Mouse (Mus musculus) embryonic facial prominence, embryonic 11.5 days (tissue): ENCODE measurements around the gene Per1. TPM values are rescaled to one million over a fixed set of nuclear protein-coding genes. Genes with fewer than 3 reads are reported as not detected.

Source experiments
- ATAC-seq: fragments of 200-750 bp; cut with Nextera tagmentation; replicated peaks from 2 replicates; pipeline ENCODE4 v1.8.0; 2017; ENCODE audit warnings: low read depth; ENCODE audit not compliant: insufficient number of reproducible peaks, low FRiP score, low TSS enrichment
- DNase-seq: peaks from one replicate; pipeline ENCODE4 v3.0.0-alpha.2; 2015; ENCODE audit warnings: low spot score
- H3K27ac ChIP-seq: fragments of 300-500 bp; sonication (generic); replicated peaks from 2 replicates; pipeline ENCODE4 v1.5.1; 2014; ENCODE audit warnings: mild to moderate bottlenecking, low read depth, low read length, control low read depth
- H3K27me3 ChIP-seq: fragments of 300-500 bp; sonication (generic); 2 replicates; pipeline ENCODE4 v1.6.1; 2014; ENCODE audit warnings: mild to moderate bottlenecking, low read length, moderate library complexity, mixed read lengths; ENCODE audit not compliant: control insufficient read depth, insufficient read depth
- H3K36me3 ChIP-seq: fragments of 300-500 bp; sonication (generic); replicated peaks from 2 replicates; pipeline ENCODE4 v1.6.1; 2014; ENCODE audit warnings: low read depth, mild to moderate bottlenecking, low read length, moderate library complexity, mixed read lengths; ENCODE audit not compliant: control insufficient read depth, insufficient read depth
- H3K4me1 ChIP-seq: fragments of 300-500 bp; sonication (generic); 2 replicates; pipeline ENCODE4 v1.6.1; 2014; ENCODE audit warnings: low read length, mixed read lengths; ENCODE audit not compliant: control insufficient read depth, insufficient read depth
- H3K4me2 ChIP-seq: fragments of 300-500 bp; sonication (generic); 2 replicates; pipeline ENCODE4 v1.6.1; 2014; ENCODE audit warnings: low read depth, mild to moderate bottlenecking, control low read depth, low read length, moderate library complexity
- H3K4me3 ChIP-seq: fragments of 300-500 bp; sonication (generic); 2 replicates; pipeline ENCODE4 v1.5.1; 2014; ENCODE audit warnings: low read depth, low read length, control low read depth
- H3K9ac ChIP-seq: fragments of 300-500 bp; sonication (generic); replicated peaks from 2 replicates; pipeline ENCODE4 v1.6.1; 2014; ENCODE audit warnings: mild to moderate bottlenecking, control low read depth, low read length
- H3K9me3 ChIP-seq: fragments of 300-500 bp; sonication (generic); replicated peaks from 2 replicates; pipeline ENCODE4 v1.6.1; 2016; ENCODE audit warnings: mild to moderate bottlenecking, low read length, inconsistent platforms, mixed read lengths; ENCODE audit not compliant: control insufficient read depth
- WGBS: fragments of 180-500 bp; shearing (Covaris S2); extraction: QIAGEN DNeasy Blood & Tissue Kit; methylation state at CpG from one replicate; pipeline ENCODE4 v1.1.7; 2014; 5-methylcytosine and 5-hydroxymethylcytosine counted together
- polyA plus RNA-seq: library from polyadenylated mRNA; unstranded; fragments of >200 nt; fragmentation: Nextera tagmentation; extraction: Ambion mirVana; gene quantifications from 2 replicates; pipeline ENCODE4 v1.2.1, GENCODE M21; 2014

Gene Per1
- polyA plus RNA-seq, 1 experiment from 2014 or later = 5.5 TPM

DNA sequence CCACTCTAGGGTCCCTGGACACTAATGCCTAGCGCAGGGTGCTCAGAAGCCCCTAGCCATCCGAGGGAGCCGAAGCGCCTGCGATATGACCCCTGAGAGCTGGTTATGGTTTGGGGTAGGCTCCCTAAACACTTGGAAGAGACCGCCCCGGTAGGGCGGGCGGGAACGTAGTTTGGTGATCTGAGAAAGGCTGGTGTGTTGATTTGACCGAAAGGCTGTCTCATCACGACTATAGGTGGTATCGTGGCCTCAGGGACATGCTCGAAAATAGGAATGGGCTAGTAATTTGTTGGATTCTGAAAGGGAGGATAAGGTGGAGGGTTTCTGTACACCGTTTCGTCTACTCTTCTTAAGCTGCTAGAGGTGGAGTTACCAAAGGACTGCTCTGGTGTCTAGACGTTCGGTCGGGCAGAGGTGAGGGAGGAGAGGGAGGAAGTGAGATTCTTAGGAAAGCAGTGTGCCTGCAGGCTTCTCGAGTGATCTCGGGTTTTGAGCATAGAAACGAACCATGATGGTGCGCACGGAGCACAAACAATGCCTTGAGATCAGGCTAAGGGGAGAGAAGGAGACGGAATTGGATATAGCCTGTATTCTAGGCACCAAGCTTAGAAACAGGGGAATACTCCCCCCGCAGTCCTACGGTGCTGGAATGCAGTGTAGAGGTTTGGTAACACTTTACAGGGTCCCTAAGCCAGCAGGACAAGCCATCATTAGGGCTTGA, 654 bp downstream of the Per1 start:
- WGBS = 2% methylated on average over 27 of the region's 27 CpGs
- Histone ChIP-seq H3K9ac (peak overlapping the region; percentile 62), H3K4me3 (peak overlapping the region; percentile 50), H3K27ac (no peak overlapping the region), H3K4me1 (peaks cover 19% of the 10 kb centered on the region), H3K27me3 (no peaks in the 10 kb centered on the region), H3K36me3 (no peaks in the 10 kb centered on the region), H3K4me2 (peak overlapping the region; percentile 91), H3K9me3 (no peaks in the 10 kb centered on the region)
- no peak for DNase-seq
- no peak for ATAC-seq

DNA sequence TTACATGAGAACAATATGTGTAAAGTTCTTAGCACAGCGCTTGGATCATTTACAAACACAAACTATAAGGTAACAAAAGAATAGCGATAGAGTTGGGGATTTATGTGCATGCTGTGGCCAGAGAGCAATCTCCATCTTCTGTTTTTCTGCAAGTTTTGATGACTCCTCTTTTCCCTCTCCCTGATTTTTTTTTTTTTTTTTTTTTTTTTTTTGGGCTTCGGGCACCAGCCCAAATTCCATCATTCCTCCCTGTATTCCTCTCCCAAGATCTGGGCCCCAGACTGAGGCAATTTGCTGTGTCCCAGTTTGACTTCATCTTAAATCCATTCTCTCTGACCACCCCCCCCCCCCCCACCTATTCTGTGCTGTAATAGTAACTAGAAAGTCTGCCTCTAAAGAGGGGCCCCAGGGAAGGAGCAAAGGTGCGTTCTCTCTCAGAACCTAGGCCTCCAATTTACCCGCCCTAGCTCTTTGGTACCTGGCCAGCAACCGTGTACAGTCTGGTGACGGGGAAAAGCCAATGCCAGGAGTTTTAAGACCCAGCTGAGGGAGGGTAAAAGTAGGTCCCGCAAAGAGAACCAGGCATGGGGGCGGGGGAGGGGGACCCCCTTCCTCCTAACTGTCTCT, 1.5 kb downstream of the Per1 start:
- DNase-seq (no peak), ATAC-seq (no peak)
- Histone ChIP-seq H3K27ac (no peak overlapping the region), H3K27me3 (no peaks in the 10 kb centered on the region), H3K4me3 (peak overlapping the region; percentile 50), H3K4me2 (peak overlapping the region; percentile 91), H3K36me3 (no peaks in the 10 kb centered on the region), H3K9me3 (no peaks in the 10 kb centered on the region), H3K4me1 (peaks cover 19% of the 10 kb centered on the region), H3K9ac (peak overlapping the region; percentile 62)
- 16% methylated on average over 9 of the region's 9 CpGs for WGBS

DNA sequence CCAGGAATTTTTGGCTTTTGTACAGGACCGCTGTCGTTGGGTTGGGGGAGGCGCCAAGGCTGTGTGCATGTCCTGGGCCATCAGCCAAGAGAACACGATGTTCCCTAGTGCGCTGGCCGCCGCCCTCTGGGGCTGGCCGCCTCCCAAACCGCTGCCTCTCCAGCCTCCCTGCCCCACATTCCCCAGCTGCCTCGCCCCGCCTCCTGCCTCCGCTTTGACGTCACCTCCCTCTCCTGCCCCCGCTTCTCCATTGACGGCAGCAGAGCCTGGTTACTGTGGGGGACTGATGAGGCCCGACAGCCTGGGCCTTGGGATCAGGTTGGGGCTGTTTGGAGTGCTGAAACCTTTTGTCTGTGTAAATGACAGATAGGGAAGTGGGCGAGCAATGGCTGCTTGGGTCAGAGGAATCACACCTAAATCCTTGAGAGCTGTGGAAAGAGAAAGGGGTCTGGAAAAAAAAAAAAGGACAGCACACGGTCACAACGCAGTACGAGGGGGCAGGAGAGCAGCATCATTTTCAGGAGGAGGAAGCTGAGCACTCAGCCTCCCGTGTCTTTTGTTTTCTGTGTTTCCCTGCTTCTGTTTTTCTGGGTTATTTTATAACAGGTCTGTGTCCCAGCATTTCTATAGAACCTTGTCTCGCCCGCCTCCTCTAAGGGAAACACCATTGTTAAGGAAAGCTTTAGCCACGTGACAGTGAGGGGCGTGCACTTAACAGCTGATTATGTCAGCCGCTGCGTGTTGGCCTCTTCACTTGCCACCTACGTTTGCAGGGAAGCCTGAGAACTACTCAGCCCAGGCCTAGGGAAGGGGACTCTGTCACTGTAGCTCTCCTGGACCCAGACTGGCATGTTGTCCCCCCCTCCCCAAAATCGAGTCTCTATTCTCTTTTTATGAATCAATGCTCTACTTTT, 2.2 kb downstream of the Per1 start:
- H3K4me2 ChIP-seq = peak overlapping the region; percentile 91
- ATAC-seq (no peak), DNase-seq (peak; percentile 83)
- H3K9ac ChIP-seq = peak overlapping the region; percentile 4
- WGBS = 2% methylated on average over 29 of the region's 29 CpGs
- peaks cover 19% of the 10 kb centered on the region for H3K4me1 ChIP-seq
- H3K4me3 ChIP-seq = peak overlapping the region; percentile 27
- no peaks in the 10 kb centered on the region for H3K27me3 ChIP-seq
- H3K9me3 ChIP-seq = no peaks in the 10 kb centered on the region
- no peaks in the 10 kb centered on the region for H3K36me3 ChIP-seq
- H3K27ac ChIP-seq = no peak overlapping the region; the same call in 1 of the 2 replicates

DNA sequence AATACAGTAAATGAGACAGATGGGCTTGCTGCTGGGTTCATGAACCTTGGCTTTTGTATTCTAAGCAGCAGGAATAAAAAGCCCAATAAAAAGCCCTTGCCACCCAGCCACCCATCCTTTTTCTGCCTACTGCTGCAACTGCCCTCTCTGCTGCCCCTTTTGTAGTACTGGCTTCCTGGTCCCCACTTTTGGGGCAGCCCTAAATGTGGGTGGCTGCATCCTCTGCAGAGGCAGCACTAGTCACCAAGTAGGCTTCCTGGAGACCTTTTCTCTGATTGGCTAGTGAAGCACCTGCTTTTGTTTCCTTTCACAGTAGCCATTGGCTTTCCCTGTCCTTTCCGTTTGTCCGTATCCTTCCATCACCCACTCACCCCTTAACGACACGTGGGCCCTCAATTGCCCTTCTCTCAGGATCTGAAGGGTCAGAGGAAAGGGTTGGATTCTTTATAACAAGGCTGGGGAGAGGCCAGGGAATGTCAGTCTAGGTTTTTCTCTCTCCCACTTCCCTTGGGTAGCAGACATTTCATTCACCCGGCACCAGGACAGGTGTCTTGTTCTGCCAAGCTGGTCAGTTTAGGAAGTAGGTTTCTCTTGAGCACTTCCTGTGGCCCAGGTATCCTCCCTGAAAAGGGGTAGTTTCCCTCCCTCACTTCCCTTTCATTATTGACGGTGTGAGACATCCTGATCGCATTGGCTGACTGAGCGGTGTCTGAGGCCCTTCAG, 3.2 kb downstream of the Per1 start:
- Histone ChIP-seq H3K4me1 (peaks cover 19% of the 10 kb centered on the region), H3K4me3 (peak overlapping the region; percentile 47), H3K36me3 (peaks cover 3% of the 10 kb centered on the region), H3K27ac (0 out of 2 replicates have a peak overlapping the region, but pooled peaks have one; percentile 8), H3K9ac (no peak overlapping the region), H3K4me2 (peak overlapping the region; percentile 73), H3K27me3 (no peaks in the 10 kb centered on the region), H3K9me3 (no peaks in the 10 kb centered on the region)
- DNase-seq (no peak), ATAC-seq (no peak)
- WGBS = 19% methylated on average over 8 of the region's 8 CpGs

DNA sequence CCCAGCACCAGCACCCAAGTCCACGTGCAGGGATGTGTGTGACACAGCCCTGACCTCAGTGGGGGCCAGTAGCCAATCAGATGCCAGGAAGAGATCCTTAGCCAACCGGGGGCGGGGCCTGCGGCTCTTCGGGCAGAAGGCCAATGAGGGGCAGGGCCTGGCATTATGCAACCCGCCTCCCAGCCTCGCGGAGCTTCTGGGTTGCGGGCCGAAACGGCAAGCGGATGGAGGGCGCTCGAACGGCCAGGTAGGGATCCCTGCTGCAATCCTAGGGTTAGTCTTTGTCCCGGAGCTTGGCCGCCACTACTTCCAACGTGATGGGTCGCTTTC, 3.7 kb downstream of the Per1 start:
- Histone ChIP-seq H3K9me3 (no peaks in the 10 kb centered on the region), H3K4me1 (peaks cover 19% of the 10 kb centered on the region), H3K27ac (no peak overlapping the region), H3K9ac (peak overlapping the region; percentile 39), H3K4me2 (peak overlapping the region; percentile 73), H3K36me3 (peaks cover 3% of the 10 kb centered on the region), H3K4me3 (peak overlapping the region; percentile 47), H3K27me3 (no peaks in the 10 kb centered on the region)
- ATAC-seq (peak; percentile 15; the same call in 1 of the 2 replicates), DNase-seq (peak; percentile 95)
- WGBS = 0% methylated on average over 19 of the region's 19 CpGs

DNA sequence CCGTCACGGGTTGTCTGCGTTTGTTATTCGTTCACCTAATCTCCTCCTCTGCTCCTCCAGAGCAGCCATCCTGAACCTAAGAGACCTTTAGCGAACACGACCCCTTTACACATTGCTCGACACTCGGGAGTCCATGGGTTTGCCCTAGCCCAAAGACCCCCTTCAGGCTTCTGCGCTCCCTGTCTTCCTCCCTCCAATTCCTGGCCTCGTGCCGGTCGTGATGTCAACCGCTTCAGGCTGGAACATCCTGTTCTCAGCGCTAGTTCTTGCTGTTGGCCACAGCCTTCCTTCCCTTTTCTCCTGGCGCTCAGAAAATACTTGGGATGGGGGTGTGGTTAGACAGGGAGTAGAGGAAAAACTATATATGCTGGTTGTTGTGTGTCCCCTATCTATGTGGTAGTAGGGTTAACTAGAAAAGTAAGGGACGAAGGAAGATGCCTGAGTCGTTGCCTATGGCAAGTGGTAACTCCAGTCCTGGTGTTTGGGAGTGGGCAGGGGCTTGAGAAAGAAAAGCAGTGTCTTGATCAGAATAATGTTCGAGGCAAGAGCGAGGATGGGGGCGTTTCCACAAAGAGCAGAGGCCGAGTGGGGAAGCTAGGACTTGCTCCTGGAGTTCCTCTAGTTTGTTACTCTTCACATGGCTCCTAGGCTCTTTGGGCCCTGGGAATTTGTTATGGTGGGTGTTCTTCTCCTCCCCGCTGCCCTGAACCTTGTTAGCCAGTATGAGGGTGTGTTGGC, 4.3 kb downstream of the Per1 start:
- Histone ChIP-seq H3K4me1 (peaks cover 19% of the 10 kb centered on the region), H3K9me3 (no peaks in the 10 kb centered on the region), H3K27ac (peak overlapping the region; percentile 5; the same call in 1 of the 2 replicates), H3K36me3 (peaks cover 3% of the 10 kb centered on the region), H3K9ac (peak overlapping the region; percentile 39), H3K27me3 (no peaks in the 10 kb centered on the region), H3K4me3 (peak overlapping the region; percentile 47), H3K4me2 (peak overlapping the region; percentile 73)
- DNase-seq (peak; percentile 30), ATAC-seq (no peak)
- under 1% methylated on average over 22 of the region's 22 CpGs for WGBS

DNA sequence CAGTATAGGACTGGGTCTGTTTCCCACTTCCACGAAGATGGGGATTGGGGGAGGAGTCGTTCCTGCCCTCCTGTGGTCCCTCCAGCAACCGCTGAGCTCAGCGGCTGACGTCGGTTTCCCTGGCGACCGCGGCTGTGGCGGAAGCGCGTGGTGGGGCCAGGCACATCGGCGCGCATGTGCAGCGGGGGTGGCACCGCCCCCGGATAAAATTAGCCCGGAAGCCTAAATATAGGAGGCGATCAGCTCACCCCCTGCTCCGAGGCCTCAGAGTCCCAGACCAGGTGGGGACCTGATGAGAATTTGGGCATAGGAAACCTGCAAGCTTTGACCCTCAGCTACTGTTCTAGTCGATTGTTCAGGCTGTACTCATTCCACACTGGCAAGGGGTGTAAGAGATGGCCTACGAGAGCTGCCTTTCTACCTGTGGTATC, 4.9 kb downstream of the Per1 start:
- Histone ChIP-seq H3K9ac (peak overlapping the region; percentile 39), H3K27ac (peak overlapping the region; percentile 5; the same call in 1 of the 2 replicates), H3K36me3 (peaks cover 7% of the 10 kb centered on the region), H3K4me2 (peak overlapping the region; percentile 73), H3K4me3 (peak overlapping the region; percentile 47), H3K9me3 (no peaks in the 10 kb centered on the region), H3K4me1 (peaks cover 19% of the 10 kb centered on the region), H3K27me3 (no peaks in the 10 kb centered on the region)
- DNase-seq = peak; percentile 89
- 0 out of 2 replicates have a peak, but pooled peaks have one; percentile 20 for ATAC-seq
- under 1% methylated on average over 23 of the region's 23 CpGs for WGBS
